Mouse (Mus musculus) spleen, postnatal 4 days (tissue): Measurements from ENCODE around the gene Cacna2d2.
"Not testable (repeated sequence)": the region's sequence is repeated elsewhere in the genome, so short reads cannot be mapped to it uniquely, and the experiment has no call there.

Experiments
- DNase-seq, 2 experiments: peaks; one replicate each; pipeline ENCODE4 v3.0.0; 2022; ENCODE audit warnings: low spot score in 2 of 2

The Cacna2d2 gene

DNA sequence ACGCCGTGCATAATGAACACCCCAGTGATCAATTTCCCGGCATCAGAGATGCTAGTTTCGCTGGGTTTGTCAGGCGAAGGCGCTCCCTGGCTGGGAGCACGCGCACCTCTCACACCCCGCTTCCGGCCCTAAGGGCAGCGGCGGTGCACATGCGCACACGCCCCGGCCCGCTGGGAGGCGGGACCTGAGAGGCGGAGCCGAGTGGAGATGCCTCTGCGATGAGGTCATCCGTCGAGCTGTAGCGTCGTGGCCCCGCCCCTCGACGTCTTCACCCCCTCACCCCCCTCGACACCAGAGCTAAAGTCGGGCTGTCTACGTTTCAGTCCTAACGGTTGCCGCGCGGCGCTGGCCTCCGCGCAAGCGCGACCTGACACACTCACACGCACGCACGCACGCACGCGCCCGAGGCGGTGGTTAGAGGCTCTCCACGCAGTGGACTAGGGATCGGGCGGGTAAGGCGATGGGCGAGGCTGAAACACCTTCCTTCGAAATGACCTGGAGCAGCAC is 155.0 kb downstream of the Cacna2d2 start:
- DNase-seq, result peak; percentile 95 to 96

DNA sequence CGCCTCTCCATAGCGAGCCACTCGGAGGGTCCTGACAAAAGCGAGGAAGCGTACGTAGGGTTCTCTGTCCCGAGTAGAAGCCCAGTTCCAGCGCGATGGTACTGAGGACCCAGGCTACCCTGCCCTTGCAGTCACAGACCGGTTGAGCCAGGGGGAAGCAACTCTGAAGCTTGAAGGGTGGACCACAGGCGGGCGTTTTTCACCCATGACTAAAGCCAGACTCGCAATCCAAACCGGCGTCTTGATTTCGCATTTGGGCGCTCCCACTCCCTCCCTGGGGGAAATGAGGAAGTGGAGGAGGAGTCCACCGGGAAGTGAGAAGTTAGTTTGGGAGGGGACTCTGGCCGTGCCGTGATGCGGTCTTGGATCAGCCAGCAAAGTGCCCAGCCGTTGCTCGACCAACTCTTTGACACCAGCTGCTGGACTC is 155.6 kb downstream of the Cacna2d2 start:
- DNase-seq, result peak in 1 of 2 experiments; percentile 55

DNA sequence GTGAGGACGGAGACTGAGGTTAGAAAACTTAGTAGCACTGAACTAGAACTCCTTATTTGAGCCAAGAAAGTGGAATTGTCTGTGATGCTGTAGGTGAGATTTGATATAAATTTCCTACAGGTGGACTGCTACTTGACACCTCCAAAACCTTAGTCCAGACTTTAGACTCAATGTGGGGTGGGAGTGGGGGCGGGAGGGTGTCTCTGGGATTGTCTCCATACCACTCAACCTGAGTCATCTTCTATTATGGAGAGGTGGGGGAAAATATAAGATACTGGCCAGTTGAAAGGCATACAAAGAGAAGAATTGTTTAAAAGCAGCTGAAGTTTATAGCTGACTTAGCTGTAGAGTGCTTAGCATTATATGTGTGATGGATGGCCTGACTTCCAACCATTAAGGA is 156.3 kb downstream of the Cacna2d2 start:
- no peak for DNase-seq

DNA sequence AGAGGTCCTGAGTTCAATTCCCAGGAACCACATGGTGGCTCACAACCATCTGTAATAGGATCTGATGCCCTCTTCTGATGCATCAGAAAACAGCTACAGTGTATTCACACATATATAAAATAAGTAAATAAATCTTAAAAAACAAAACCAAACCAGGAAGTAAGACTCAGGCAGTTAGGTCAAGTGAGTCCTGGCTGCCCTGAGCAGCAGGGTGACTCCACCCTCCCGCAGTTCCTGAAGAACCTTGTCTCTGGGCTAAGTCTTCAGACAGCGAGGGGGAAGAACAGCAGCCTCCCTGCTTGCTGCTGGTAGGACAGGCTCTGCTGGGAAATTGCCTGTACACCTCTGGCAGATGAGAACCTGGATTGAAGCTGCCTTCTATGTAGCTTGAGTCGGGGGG is 156.9 kb downstream of the Cacna2d2 start:
- no peak for DNase-seq

DNA sequence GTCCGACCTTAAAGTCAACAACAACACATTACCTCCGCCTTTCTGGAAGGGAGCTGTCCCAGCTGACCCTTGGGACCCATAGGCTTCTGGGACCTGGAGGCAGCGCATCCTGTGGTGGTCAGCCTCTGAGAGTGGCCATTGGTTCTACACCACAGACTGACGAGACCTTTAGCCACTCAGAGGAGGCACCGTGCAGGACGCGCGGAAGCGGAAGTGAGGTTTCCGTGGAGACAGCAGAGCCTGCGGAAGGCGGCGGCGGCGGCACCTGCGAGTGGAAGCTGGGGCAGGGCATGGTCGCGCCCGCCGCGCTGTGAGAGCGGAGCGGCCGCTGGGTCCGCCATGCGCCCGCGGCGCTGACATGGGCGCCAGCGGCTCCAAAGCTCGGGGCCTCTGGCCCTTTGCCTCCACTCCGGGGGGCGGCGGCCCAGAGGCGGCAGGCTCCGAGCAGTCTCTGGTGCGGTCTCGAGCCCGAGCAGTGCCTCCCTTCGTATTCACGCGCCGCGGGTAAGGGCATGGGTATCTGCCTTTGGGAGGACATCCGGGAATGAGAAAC is 163.7 kb downstream of the Cacna2d2 start, which contains the start of gene Tusc2:
Gene Tusc2, plus strand, starts transcription at position 227 of the 553 bp plus-strand sequence.
- peak; percentile 92 to 96 for DNase-seq

DNA sequence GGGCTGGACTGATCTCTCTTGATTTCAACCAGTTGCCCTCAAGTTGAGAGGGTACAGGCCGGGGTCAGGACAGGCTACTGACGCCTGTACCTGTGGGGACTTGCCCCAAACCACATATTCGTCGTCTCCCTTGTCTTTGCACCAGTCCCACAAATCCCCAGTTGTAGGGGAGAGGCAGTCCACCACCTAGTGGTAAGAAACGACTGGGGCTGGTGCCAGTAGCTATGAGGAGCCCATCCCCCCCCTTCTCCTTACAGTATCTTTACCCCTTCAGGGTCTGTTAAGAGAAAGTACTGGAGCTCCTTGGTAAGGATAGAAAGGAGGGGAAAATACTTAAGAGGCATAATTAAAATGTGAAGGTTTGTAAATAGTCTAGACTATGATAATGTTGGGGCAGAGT is 166.1 kb downstream of the Cacna2d2 start:
- not testable (repeated sequence) for DNase-seq

DNA sequence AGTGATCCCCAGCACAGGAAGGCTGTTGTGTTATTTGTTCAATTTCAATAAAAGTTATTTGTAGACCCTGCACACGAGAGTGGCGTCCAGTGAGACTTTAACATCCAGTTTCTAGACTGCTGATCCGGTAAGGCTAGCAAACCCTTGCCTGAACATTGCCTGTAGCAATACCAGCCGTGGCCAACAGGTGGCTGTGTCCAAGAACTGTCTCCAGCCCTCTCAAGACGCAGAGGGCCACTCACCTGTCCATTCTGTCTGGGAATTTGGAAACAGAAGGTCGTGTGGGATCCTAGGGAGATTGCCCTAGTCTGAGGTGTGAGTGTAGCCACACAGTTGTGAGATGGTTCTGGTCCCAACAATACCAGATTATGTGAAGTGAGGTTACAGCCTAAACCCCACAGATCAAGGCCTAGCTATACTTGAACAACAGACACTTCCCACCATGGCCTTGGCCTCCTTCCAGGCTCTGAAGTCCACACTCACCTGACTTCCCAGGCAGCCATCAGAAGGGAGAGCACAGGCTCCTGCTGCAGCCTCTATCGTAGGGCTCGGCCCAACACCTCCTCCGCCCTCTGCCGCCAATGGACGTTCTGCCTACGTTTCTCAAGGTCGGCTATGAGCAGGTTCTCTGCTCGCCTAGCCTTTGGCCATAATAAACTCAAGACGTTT is 166.8 kb downstream of the Cacna2d2 start:
- DNase-seq, result peak; percentile 89 to 97

DNA sequence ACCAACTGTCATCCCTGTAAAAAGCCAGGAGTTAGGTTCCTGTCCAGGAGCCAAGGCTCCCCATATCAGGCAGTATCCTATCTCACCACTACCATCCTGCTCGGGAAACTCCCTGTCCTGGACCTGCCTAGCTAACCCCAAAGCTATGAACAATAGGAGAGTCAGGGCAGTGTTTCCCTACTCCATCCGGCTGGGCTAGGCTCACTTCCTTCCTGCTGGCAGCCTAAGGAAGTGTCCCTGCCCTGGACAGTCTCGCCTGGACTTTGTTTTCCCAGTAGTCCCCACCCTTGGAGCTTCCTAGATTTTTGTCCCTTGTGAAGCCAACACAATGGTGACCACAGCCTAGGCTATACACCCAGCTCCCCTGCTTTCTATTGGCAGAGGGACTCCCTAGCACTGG is 167.4 kb downstream of the Cacna2d2 start:
- no peak for DNase-seq

DNA sequence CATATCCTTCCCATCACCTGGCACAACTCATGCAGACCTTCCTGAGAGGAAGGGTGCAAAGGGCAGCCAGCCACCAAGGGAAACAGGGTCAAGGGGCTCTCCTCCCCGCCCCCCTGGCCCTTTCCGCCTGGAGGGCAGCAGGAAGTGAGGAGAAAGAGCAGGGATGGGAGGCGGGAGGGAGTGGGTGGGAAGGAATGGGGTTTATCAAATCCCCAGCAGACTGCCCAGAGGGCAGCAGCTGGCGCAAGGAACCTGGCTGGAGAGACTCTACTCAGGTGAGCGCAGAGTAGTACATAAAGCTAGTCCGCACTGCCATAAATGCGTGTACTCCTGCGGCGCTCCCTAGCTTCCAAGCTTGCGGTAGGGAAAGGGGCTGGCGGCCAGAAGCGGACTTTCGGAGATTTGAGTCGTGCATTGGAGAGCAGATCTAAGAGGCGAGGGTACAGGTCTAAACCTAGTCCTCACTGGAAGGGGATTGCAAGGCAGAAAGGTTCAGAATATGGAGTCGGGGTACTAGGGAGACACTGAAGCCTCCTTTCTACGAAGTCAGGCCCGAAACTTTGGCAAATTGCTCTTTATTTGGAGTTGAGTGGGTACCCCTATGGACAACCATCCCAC is 168.4 kb downstream of the Cacna2d2 start, which contains the start of gene Hyal2:
Gene Hyal2, plus strand, starts transcription at position 244 of the 618 bp plus-strand sequence.
- DNase-seq, result no peak

DNA sequence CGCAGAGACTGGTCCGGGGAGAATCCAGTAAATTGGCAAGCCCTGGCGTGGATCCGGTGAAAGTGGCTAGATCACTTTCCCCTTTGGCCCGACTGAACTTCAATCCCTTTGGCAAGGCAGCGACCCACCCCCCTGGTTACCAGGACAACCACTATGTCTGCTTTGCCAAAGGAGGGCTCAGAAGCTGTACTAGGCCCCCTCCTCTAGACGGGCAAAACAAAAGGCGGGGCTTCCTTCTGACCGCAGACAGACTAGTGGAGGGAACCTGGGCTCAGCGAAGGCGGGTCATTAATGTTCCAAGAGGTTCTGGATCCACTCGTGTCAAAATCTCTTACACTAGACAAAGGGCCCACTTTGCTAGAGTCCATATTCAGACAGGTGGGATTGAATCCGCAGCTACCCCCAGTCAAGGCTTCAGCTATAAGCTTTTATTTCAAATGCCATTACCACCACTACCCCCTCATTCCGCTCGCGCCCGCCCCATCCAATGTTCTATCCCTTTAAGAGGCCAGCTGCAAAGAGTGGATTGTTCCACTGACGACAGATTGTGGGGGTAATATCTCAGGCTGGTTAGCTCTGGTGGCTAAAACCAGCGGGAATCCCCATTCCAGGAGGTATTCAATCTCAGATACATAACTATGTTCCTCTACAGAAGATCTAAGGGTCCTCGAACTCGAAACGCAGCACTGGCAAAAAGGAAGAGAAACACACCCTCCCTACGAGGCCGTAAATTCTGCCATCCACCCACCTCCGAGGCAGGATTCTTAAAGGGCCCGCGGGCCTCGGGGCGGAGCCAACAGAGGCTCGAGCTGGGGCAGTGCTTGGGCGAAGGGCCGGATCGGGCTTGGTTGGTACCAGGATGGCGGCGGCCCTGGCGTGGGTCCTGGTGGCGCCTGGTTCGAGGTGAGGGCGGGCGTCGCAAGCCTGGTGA is 169.2 kb downstream of the Cacna2d2 start:
- peak; percentile 86 to 90 for DNase-seq

DNA sequence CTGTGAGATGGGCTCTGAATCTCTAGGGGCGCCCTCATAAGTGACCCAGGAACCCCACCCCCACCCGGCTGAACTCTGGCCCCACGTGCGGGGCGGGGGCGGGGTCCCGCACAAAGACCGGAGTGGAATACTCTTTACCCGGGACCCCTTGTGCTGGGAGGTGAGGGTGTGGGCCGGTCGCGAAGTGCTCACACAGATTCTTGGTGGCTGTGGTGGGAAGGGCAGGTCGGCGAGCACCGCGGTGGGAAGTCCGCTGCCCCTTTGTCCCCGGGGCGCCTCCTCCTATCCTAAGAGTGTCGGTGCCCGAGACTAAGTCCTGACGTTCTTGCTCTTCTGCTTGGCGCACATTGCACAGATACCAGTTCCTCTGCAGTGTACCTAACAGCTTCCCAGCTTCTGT is 169.9 kb downstream of the Cacna2d2 start:
- DNase-seq, result no peak

DNA sequence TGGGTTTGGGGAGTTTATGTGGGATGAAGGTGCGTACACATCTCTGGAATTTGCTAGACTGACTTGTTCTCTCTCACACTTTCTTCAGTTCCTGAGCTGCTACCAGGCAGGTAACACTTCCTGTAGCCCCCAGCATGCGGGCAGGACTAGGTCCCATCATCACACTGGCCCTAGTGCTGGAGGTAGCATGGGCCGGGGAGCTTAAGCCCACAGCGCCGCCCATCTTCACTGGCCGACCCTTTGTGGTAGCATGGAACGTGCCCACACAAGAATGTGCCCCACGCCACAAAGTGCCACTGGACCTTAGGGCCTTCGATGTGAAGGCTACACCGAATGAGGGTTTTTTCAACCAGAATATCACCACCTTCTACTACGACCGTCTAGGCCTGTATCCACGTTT is 170.6 kb downstream of the Cacna2d2 start:
- DNase-seq, result no peak

DNA sequence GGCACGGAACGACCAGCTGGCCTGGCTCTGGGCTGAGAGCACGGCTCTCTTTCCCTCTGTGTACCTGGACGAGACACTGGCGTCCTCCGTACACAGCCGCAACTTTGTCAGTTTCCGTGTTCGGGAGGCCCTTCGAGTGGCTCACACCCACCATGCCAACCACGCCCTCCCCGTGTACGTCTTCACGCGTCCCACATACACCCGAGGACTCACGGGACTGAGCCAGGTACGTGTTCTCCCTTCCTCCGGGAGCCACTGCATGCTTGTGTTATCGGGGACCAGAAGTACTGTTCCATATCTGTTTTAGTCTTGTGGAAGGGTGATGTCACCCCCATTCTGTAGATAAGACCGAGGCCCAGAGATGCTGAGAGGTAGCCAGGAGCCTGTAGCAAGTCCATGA is 171.4 kb downstream of the Cacna2d2 start:
- DNase-seq, result no peak

DNA sequence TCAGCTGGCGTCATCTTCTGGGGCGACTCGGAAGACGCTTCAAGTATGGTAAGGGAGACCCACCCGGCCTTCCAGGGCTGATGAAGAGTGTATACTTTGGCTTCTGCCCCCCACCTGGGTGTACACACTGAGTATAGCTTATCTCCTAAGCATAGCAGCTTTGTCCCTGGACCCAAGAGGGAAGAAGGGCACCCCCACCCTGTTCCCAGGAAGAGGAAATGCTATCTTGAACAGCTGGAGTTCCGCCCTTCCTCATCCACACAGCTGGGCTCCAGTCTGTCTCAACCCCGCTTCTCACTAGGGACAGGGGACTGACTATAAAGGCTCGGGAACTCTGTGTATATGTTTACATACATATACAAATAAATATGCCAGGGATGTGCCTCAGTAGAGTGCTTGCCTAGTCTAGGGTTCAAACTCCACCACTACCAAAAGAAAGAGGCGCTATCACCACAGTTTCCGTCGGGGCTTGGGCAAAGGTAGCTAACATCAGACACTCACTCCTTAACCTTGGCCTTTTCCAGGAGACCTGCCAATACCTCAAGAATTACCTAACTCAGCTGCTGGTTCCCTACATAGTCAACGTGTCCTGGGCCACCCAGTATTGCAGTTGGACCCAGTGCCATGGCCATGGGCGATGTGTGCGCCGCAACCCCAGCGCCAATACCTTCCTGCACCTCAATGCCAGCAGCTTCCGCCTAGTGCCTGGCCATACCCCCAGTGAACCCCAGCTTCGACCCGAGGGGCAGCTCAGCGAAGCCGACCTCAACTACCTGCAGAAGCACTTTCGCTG is 172.3 kb downstream of the Cacna2d2 start:
- no peak for DNase-seq

DNA sequence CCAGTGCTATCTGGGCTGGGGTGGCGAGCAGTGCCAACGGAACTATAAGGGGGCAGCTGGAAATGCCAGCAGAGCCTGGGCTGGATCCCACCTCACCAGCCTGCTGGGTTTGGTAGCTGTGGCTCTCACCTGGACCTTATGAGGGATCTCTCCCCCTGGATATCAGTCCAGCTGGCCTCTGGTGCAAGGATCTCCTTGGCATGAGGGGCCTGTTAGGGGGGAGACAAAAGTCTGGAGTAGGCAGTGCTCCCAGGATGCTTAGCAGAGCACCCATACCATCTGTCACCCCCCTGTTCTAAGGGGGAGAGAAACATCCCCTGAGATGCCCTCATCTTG is 172.9 kb downstream of the Cacna2d2 start:
- no peak for DNase-seq

DNA sequence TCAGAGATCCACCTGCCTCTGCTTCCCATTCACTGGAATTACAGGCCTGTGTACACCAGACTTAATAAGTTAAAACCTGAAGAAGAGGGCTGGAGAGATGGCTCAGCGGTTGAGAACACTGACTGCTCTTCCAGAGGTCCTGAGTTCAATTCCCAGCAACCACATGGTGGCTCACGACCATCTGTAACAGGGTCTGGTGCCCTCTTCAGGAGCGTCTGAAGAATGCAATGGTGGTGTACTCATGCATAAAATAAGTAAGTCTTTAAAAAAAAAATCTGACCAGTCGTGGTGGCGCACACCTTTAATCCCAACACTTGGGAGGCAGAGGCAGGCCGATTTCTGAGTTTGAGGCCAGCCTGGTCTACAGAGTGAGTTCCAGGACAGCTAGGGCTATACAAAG is 174.4 kb downstream of the Cacna2d2 start:
- not testable (repeated sequence) for DNase-seq

DNA sequence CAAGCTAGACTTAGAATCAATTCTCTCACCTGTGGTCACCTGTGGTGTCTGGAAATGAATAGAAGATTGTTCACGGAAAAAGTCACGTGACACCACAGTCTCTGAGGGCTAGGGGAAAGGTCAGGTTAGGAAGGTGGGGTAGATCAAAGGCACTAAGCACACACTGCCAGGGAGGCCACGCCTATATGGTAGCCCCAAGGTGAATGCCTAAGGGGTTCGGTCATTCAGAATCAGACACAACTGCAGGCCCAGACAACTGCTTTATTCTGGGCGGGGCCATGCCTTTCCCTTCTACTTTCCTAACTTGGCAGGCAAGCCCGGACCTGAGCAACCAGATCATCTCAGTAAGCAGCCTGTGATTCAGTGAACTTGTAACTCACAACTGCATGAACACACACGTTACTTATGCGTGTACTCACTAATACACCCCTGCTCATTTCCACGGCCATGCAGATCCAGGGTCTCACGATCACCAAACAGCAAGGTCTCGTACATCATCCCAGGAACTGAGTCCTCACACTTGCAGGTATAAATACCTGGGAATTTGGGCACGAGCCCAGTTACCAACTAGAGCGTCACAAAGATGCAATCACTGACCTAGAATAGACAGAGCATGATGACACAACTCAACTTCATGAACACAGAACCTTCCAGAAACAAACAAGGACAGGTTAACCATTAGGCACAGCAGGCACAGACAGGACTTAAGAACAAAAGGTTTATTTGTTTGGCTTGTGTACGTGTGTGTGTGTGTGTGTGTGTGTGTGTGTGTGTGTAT is 176.4 kb downstream of the Cacna2d2 start:
- DNase-seq, result no peak

DNA sequence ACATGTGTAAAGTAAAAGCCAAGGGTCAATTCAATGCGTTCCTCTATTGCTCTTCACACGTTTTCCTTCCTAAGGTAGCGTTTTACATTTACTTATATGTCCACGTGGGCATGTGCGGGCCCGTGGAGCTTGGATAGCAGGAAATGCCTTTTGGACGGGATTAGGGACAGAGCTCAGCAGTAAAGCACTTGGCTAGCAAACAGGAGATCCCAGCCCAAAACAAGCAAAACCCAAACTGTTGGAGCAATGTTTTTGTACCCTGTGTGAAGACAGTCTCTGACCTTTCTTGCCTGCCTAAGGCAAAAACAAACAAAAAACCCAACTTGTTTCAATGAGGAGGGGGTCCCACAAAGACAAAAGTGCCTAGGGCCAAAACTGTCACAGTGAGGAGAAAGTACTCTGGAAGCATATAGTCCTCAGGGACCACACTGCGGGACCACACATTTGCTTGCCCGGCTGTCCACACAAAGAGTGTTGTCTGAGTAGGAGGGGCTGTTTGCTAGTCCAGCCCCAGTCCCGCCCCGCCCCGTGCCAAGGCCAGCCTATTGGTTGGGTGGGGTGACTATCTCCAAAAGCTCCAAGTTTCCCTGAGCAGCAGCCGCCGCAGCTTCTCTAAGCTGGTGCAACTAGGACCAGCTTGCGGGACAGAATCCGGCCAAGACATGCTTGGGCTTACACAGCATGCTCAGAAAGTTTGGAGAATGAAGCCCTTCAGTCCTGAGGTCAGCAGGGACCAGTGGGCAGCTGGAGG is 177.1 kb downstream of the Cacna2d2 start, which contains the start of gene Hyal1:
Gene Hyal1, plus strand, starts transcription at position 571 of the 751 bp plus-strand sequence.
- peak; percentile 84 to 89 for DNase-seq

DNA sequence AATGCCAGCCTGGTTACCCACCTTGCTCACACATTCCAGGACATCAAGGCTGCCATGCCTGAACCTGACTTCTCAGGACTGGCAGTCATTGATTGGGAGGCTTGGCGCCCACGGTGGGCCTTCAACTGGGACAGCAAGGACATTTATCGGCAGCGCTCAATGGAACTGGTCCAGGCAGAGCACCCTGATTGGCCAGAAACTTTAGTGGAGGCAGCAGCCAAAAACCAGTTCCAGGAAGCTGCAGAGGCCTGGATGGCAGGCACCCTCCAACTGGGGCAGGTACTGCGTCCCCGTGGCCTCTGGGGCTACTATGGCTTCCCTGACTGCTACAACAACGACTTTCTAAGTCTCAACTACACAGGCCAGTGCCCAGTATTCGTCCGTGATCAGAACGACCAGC is 178.5 kb downstream of the Cacna2d2 start:
- DNase-seq, result no peak
